Mouse (Mus musculus) gastrocnemius, postnatal 10 days (tissue): ENCODE results near the gene Gm17402. TPM values are rescaled to one million over a fixed set of nuclear protein-coding genes. Genes with fewer than 3 reads are reported as not detected.

ENCODE experiments used
- DNase-seq: peaks from one replicate; pipeline ENCODE4 v3.0.0; 2021; ENCODE audit warnings: mixed read lengths
- long read RNA-seq, 2 experiments: library from polyadenylated mRNA; stranded (forward); transcript quantifications; one replicate each; pipeline ENCODE4 v2.0.0; 2021
- total RNA-seq, 2 experiments: library from RNA; stranded (reverse); gene quantifications; 2 replicates each; pipeline ENCODE4 v1.2.3; 2021

Gm17402 gene
- not detected for total RNA-seq
- long read RNA-seq, experiment 1 = 0 reads
- long read RNA-seq, experiment 2 = 0 reads

GRCm38 (mm10) chr3:67375063-67375462 lies at the start of gene Gm17402:
Gm17402 (minus strand) TSS chr3:67375163.
- no peak for DNase-seq

- DNase-seq = no peak
These were observed 3.3 kb upstream of the Gm17402 start for GRCm38 (mm10) chr3:67378215-67378614.

- no peak for DNase-seq
These were observed 594 bp downstream of the Gm17402 start for GRCm38 (mm10) chr3:67374360-67374778.

GRCm38 (mm10) chr3:67373872-67374271 lies 1.1 kb downstream of the Gm17402 start, which contains the start of gene Mlf1:
Mlf1 (plus strand) TSS chr3:67374097.
- DNase-seq = peak; percentile 79

- peak; percentile 19 for DNase-seq
These were observed 2.2 kb downstream of the Gm17402 start for GRCm38 (mm10) chr3:67372781-67373180.

GRCm38 (mm10) chr3:67372194-67372593 lies 2.8 kb downstream of the Gm17402 start:
- DNase-seq = no peak

- DNase-seq = no peak
These were observed 5.4 kb downstream of the Gm17402 start for GRCm38 (mm10) chr3:67369407-67370079.

GRCm38 (mm10) chr3:67367481-67367880 lies 7.5 kb downstream of the Gm17402 start:
- DNase-seq = peak; percentile 38

GRCm38 (mm10) chr3:67366087-67366892 lies 8.7 kb downstream of the Gm17402 start:
- DNase-seq = no peak

GRCm38 (mm10) chr3:67358376-67358775 lies 16.6 kb downstream of the Gm17402 start:
- no peak for DNase-seq

- DNase-seq = no peak
These were observed 22.2 kb downstream of the Gm17402 start for GRCm38 (mm10) chr3:67352763-67353149.

- DNase-seq = peak; percentile 34
These were observed 22.7 kb downstream of the Gm17402 start for GRCm38 (mm10) chr3:67352128-67352762.

- no peak for DNase-seq
These were observed 23.4 kb downstream of the Gm17402 start for GRCm38 (mm10) chr3:67351406-67352127.

GRCm38 (mm10) chr3:67346674-67347073 lies 28.3 kb downstream of the Gm17402 start:
- no peak for DNase-seq

- DNase-seq = peak; percentile 39
These were observed 30.4 kb downstream of the Gm17402 start for GRCm38 (mm10) chr3:67344599-67344998.

GRCm38 (mm10) chr3:67343004-67343662 lies 31.8 kb downstream of the Gm17402 start:
- DNase-seq = no peak

- no peak for DNase-seq
These were observed 34.0 kb downstream of the Gm17402 start for GRCm38 (mm10) chr3:67340921-67341320.

GRCm38 (mm10) chr3:67339558-67339957 lies 35.4 kb downstream of the Gm17402 start:
- DNase-seq = no peak

- DNase-seq = no peak
These were observed 52.5 kb downstream of the Gm17402 start for GRCm38 (mm10) chr3:67322422-67322821.
